In the genomic region with DNA sequence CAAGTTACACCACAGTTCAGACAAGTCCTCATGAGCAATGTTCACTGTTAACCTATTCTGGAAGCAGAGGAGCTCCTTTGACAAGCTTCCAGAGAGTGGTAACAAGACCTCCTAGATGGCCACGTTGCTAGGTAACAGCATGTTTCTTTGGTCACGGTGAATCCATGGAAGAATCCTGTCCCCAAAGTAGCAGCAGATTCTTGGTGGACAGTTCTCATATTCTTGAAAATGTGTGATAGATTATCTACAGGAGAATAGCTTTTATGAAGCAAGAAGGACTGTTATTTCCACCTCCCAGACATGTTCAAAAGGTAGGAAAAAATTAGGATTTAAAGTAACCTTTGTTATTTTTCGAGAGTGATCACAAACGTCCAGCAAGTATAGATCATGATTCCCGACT, we compare ENCODE assay signal across 12 mouse cellular contexts. TPM values are rescaled to one million over a fixed set of nuclear protein-coding genes. Genes with fewer than 3 reads are reported as not detected.
"Had no signal": no experiment of that assay in that cellular context is flagged by ENCODE, and none has a peak within 500 bp of the region (broad histone marks: within the 10 kb centered on the region; RNA-seq: fewer than 3 reads in every experiment).

Gene Gm29133, plus strand, starts transcription at position 301 of the 400 bp plus-strand sequence.

- ATAC-seq: lung, postnatal 0 days; midbrain, embryonic 16.5 days had no signal

- DNase-seq: kidney, postnatal 14 days; lung, adult 2 months; lung, postnatal 36 days; right cerebral cortex, postnatal 14 days; thymus, postnatal 36 days had no signal

RNA-seq across cellular contexts. Expression of gene Gm29133, which starts in this region (rescaled TPM):
- total RNA-seq: layer of hippocampus, adult 8-10 months; layer of hippocampus, postnatal 14 days; left cerebral cortex, adult 18-20 months; left cerebral cortex, postnatal 10 days; megakaryocyte progenitor cell, adult 5-6 weeks had no signal
